ENCODE assay signal across 19 mouse cellular contexts in the genomic region with DNA sequence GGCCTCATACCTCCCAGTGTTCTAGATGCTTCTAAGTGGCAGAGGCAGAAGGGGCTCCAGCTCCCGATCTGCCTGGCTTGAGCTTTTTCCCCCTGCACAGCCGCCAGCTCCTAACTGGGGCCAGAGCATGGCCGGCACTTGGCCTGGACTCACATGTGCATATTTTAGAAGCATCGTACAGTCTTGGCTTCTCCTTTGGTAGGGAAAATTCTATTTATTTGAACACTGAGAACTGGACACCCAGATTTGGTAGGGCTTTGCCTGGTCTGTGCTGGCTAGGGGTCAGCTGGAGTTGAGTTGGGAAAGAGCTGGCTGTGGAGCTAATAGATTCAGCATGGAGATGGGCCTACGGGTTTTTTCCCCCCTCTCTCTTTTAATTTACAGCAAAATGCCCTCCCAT.
A peak's percentile ranks its signal among the peaks of the same experiment; 100 is the strongest.
DNase-seq lines count a peak whose midpoint lies in the region; ATAC-seq and TF ChIP-seq lines count a peak whose summit lies in the region.
"Had no signal": no experiment of that assay in that cellular context is flagged by ENCODE, and none has a peak within 500 bp of the region (broad histone marks: within the 10 kb centered on the region; RNA-seq: fewer than 3 reads in every experiment).

No protein-coding gene starts in this region.

- peak; percentile 22 to 49 for DNase-seq in heart, adult 18-20 months
- peak; percentile 45 for DNase-seq in gastrocnemius, adult 18-20 months (ENCODE audit: low spot score)
- peak; percentile 48 to 51 for DNase-seq in gastrocnemius, postnatal 36 days
- no peak for DNase-seq in left cerebral cortex, postnatal 10 days (ENCODE audit: extremely low spot score in 1 of 2, low spot score in 2 of 2)
- no peak for DNase-seq in Muller cell, postnatal 12 days (ENCODE audit: inconsistent ontology term)
- DNase-seq: adrenal gland, adult 2 months; B cell, adult 2 months; cerebellum, adult 2 months; liver; lung, embryonic 14.5 days; retina, postnatal 1 day; thymus, postnatal 36 days had no signal

- no peaks in the 10 kb centered on the region for H3K27me3 ChIP-seq in heart, embryonic 11.5 days (ENCODE audit: control insufficient read depth, insufficient read depth, low read length)
- H3K27me3 ChIP-seq in limb, embryonic 15.5 days = no peaks in the 10 kb centered on the region
- no peaks in the 10 kb centered on the region for H3K27me3 ChIP-seq in intestine, postnatal 0 days (replicated peaks; ENCODE audit: control insufficient read depth, insufficient read depth, low read length)
- H3K27me3 ChIP-seq: forebrain, embryonic 13.5 days; kidney, embryonic 15.5 days had no signal

- no peak overlapping the region for H3K9ac ChIP-seq in heart, embryonic 11.5 days (ENCODE audit: low read depth, low read length)
- no peak overlapping the region for H3K9ac ChIP-seq in limb, embryonic 15.5 days
- H3K9ac ChIP-seq in intestine, postnatal 0 days (ENCODE audit: low read depth, low read length) = no peak overlapping the region
- H3K9ac ChIP-seq: forebrain, embryonic 13.5 days; kidney, embryonic 15.5 days; lung, embryonic 14.5 days had no signal

- H3K36me3 ChIP-seq in heart, embryonic 11.5 days (ENCODE audit: control insufficient read depth, insufficient read depth, low read length) = no peaks in the 10 kb centered on the region
- H3K36me3 ChIP-seq in limb, embryonic 15.5 days = no peaks in the 10 kb centered on the region
- H3K36me3 ChIP-seq in intestine, postnatal 0 days (ENCODE audit: control insufficient read depth, insufficient read depth) = no peaks in the 10 kb centered on the region
- H3K36me3 ChIP-seq: kidney, embryonic 15.5 days had no signal

- H3K4me1 ChIP-seq in heart, embryonic 11.5 days (ENCODE audit: control insufficient read depth, insufficient read depth, low read length) = no peaks in the 10 kb centered on the region
- peaks cover 15% of the 10 kb centered on the region for H3K4me1 ChIP-seq in limb, embryonic 15.5 days
- H3K4me1 ChIP-seq in intestine, postnatal 0 days (replicated peaks; ENCODE audit: control insufficient read depth, insufficient read depth, low read length) = no peaks in the 10 kb centered on the region

- no peak overlapping the region for H3K4me3 ChIP-seq in heart, embryonic 11.5 days (ENCODE audit: low read depth, low read length)
- H3K4me3 ChIP-seq in limb, embryonic 15.5 days = no peak overlapping the region
- H3K4me3 ChIP-seq in intestine, postnatal 0 days (ENCODE audit: low read depth, low read length) = no peak overlapping the region
- H3K4me3 ChIP-seq: forebrain, embryonic 13.5 days; kidney, embryonic 15.5 days; left cerebral cortex, adult 2 months had no signal

- no peak for ATAC-seq in heart, embryonic 11.5 days (replicated peaks; ENCODE audit: insufficient number of reproducible peaks, low FRiP score, low TSS enrichment)
- peak; percentile 64 for ATAC-seq in limb, embryonic 15.5 days (ENCODE audit: insufficient number of reproducible peaks, low FRiP score, low TSS enrichment, low read depth)
- no peak for ATAC-seq in intestine, postnatal 0 days
- ATAC-seq: forebrain, embryonic 13.5 days; inflammation-experienced regulatory T-cells, adult 6 months had no signal

- intact Hi-C loops in gastrocnemius, postnatal 36 days (cut with DNase I) = no loop called here
- intact Hi-C loops in left cerebral cortex, postnatal 10 days (cut with DNase I) = no loop called here

- H3K9me3 ChIP-seq in heart, embryonic 11.5 days (replicated peaks; ENCODE audit: control insufficient read depth, low read length) = no peaks in the 10 kb centered on the region
- H3K9me3 ChIP-seq in limb, embryonic 15.5 days = no peaks in the 10 kb centered on the region
- no peaks in the 10 kb centered on the region for H3K9me3 ChIP-seq in intestine, postnatal 0 days (ENCODE audit: control insufficient read depth)
- H3K9me3 ChIP-seq: forebrain, embryonic 13.5 days; kidney, embryonic 15.5 days had no signal

- 87% methylated on average over 5 of the region's 5 CpGs for WGBS in heart, embryonic 11.5 days (ENCODE audit: insufficient replicate concordance)
- 58% methylated on average over 5 of the region's 5 CpGs for WGBS in limb, embryonic 15.5 days
- 91% methylated on average over 5 of the region's 5 CpGs for WGBS in intestine, postnatal 0 days

- no peak overlapping the region for H3K27ac ChIP-seq in heart, embryonic 11.5 days (ENCODE audit: low read depth, low read length)
- 0 out of 2 replicates have a peak overlapping the region, but pooled peaks have one; percentile 17 for H3K27ac ChIP-seq in limb, embryonic 15.5 days
- H3K27ac ChIP-seq in intestine, postnatal 0 days (ENCODE audit: low read depth, low read length) = no peak overlapping the region
- H3K27ac ChIP-seq: forebrain, embryonic 13.5 days; kidney, embryonic 15.5 days; left cerebral cortex, adult 2 months had no signal

- no peak overlapping the region for H3K4me2 ChIP-seq in heart, embryonic 11.5 days
- H3K4me2 ChIP-seq in limb, embryonic 15.5 days = no peak overlapping the region
- no peak overlapping the region for H3K4me2 ChIP-seq in intestine, postnatal 0 days (replicated peaks; ENCODE audit: low read depth)
- H3K4me2 ChIP-seq: forebrain, embryonic 13.5 days; kidney, embryonic 15.5 days; lung, embryonic 14.5 days had no signal

- TF ChIP-seq CTCF in intestine, postnatal 0 days (IDR thresholded peaks at IDR 0.05; ENCODE audit: low read depth) = no peak

Comparison
In these comparisons a context has a peak if more than half of its experiments do, and no peak if none do; other contexts are left out.
1. DNase-seq: peak in heart, adult 18-20 months (2 of 2), gastrocnemius, adult 18-20 months (single experiment) and gastrocnemius, postnatal 36 days (2 of 2); none in left cerebral cortex, postnatal 10 days (0 of 2) and Muller cell, postnatal 12 days (single experiment).